Mouse (Mus musculus) ES-Bruce4 (cell line): ENCODE measurements around the gene Hs2st1.

ENCODE experiments used
- CTCF ChIP-seq: IDR thresholded peaks from one replicate; pipeline ENCODE4 v1.8.1; 2011; ENCODE audit warnings: low read depth, low read length
- POLR2A ChIP-seq: IDR thresholded peaks from one replicate; pipeline ENCODE4 v1.8.1; 2011; ENCODE audit warnings: low read length; ENCODE audit not compliant: insufficient read depth

DNA sequence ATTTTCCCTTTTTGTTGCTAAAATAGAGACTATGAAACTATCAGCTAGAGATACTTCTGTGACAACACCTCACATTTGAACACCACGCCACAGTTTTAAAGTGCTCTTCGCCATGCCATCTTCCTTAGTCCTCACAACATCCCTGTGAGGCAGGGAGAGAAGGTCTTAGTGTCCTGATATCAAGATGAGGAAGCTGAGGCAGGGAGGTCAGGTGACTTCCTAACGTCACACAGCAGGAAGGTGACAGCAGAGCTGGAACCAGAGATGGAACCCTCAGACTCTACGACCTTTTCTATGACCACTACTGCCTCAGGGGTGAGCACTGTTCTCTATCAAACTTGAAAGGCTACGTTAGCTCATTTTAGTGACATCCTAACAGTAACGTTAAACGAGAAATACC is 136.9 kb downstream of the Hs2st1 start:
- TF ChIP-seq POLR2A = no peak
- no peak for TF ChIP-seq CTCF
